Comparison of ENCODE assay signal across 8 mouse cellular contexts in genomic region chr10:69705806-69706768, GRCm38 (mm10).
DNase-seq lines count a peak whose midpoint lies in the region; ATAC-seq and TF ChIP-seq lines count a peak whose summit lies in the region.

No protein-coding gene starts in this region.

- no peaks in the 10 kb centered on the region for H3K27me3 ChIP-seq in hindbrain, postnatal 0 days (ENCODE audit: insufficient read depth, low read length)
- H3K27me3 ChIP-seq in neural tube, embryonic 14.5 days (ENCODE audit: control insufficient read depth, insufficient read depth, low read length), result no peaks in the 10 kb centered on the region
- H3K27me3 ChIP-seq in liver, postnatal 0 days (ENCODE audit: insufficient read depth, low read length), result no peaks in the 10 kb centered on the region

- H3K27ac ChIP-seq in hindbrain, postnatal 0 days, result peak overlapping the region; percentile 89
- peak overlapping the region; percentile 90 for H3K27ac ChIP-seq in neural tube, embryonic 14.5 days (ENCODE audit: low read depth, low read length)
- H3K27ac ChIP-seq in liver, postnatal 0 days (ENCODE audit: low read depth), result no peak overlapping the region

- TF ChIP-seq EP300 in liver, postnatal 0 days (IDR thresholded peaks at IDR 0.05; ENCODE audit: low read depth), result no peak

- H3K9ac ChIP-seq in hindbrain, postnatal 0 days (replicated peaks; ENCODE audit: low read length), result peak overlapping the region; percentile 59
- peak overlapping the region; percentile 66 for H3K9ac ChIP-seq in neural tube, embryonic 14.5 days (replicated peaks; ENCODE audit: low read depth, low read length)
- H3K9ac ChIP-seq in liver, postnatal 0 days (replicated peaks), result no peak overlapping the region

- ATAC-seq in hindbrain, postnatal 0 days, result peak; percentile 63
- peak; percentile 73 for ATAC-seq in neural tube, embryonic 14.5 days (ENCODE audit: low read depth)
- no peak for ATAC-seq in liver, postnatal 0 days

- WGBS in hindbrain, postnatal 0 days, result 2% methylated on average over 17 of the region's 17 CpGs
- WGBS in neural tube, embryonic 14.5 days, result 2% methylated on average over 17 of the region's 17 CpGs
- WGBS in liver, postnatal 0 days (ENCODE audit: insufficient replicate concordance), result 24% methylated on average over 17 of the region's 17 CpGs

- H3K4me2 ChIP-seq in hindbrain, postnatal 0 days (ENCODE audit: low read depth, low read length), result peak overlapping the region; percentile 67
- peak overlapping the region; percentile 66 for H3K4me2 ChIP-seq in neural tube, embryonic 14.5 days (ENCODE audit: low read depth, low read length)
- no peak overlapping the region for H3K4me2 ChIP-seq in liver, postnatal 0 days (ENCODE audit: low read depth, low read length)

- peak; percentile 19 for DNase-seq in kidney, postnatal 10 days
- no peak for DNase-seq in kidney, postnatal 25 days
- peak; percentile 38 for DNase-seq in embryo, embryonic 10 days (ENCODE audit: low spot score)
- DNase-seq in hindbrain, postnatal 0 days (ENCODE audit: low spot score), result peak; percentile 67
- no peak for DNase-seq in adrenal gland, adult 2 months
- no peak for DNase-seq in liver, postnatal 0 days
- DNase-seq in urinary bladder, postnatal 4 days (ENCODE audit: low spot score in 2 of 2), result no peak

- no peaks in the 10 kb centered on the region for H3K36me3 ChIP-seq in hindbrain, postnatal 0 days (ENCODE audit: insufficient read depth, low read length)
- H3K36me3 ChIP-seq in neural tube, embryonic 14.5 days (ENCODE audit: control insufficient read depth, insufficient read depth, low read length), result no peaks in the 10 kb centered on the region
- H3K36me3 ChIP-seq in liver, postnatal 0 days (replicated peaks; ENCODE audit: insufficient read depth, low read length), result no peaks in the 10 kb centered on the region

- H3K9me3 ChIP-seq in hindbrain, postnatal 0 days (ENCODE audit: low read length), result no peaks in the 10 kb centered on the region
- no peaks in the 10 kb centered on the region for H3K9me3 ChIP-seq in neural tube, embryonic 14.5 days (ENCODE audit: control insufficient read depth, low read length)
- H3K9me3 ChIP-seq in liver, postnatal 0 days (ENCODE audit: low read length), result no peaks in the 10 kb centered on the region

- peak overlapping the region; percentile 41 for H3K4me3 ChIP-seq in hindbrain, postnatal 0 days (ENCODE audit: low read length)
- H3K4me3 ChIP-seq in neural tube, embryonic 14.5 days (ENCODE audit: low read depth, low read length), result peak overlapping the region; percentile 38
- H3K4me3 ChIP-seq in liver, postnatal 0 days (ENCODE audit: low read depth, low read length), result no peak overlapping the region

- H3K4me1 ChIP-seq in hindbrain, postnatal 0 days (ENCODE audit: insufficient read depth, low read length), result peaks cover 24% of the 10 kb centered on the region; the same call in 1 of the 2 replicates
- peaks cover 45% of the 10 kb centered on the region for H3K4me1 ChIP-seq in neural tube, embryonic 14.5 days (ENCODE audit: control insufficient read depth, insufficient read depth, low read length)
- H3K4me1 ChIP-seq in liver, postnatal 0 days (ENCODE audit: insufficient read depth), result no peaks in the 10 kb centered on the region

- no peak for TF ChIP-seq CTCF in hindbrain, postnatal 0 days (IDR thresholded peaks at IDR 0.05; ENCODE audit: low read depth)
- TF ChIP-seq CTCF in liver, postnatal 0 days (IDR thresholded peaks at IDR 0.05; ENCODE audit: low read depth), result no peak

Comparison
In these comparisons a context has a peak if more than half of its experiments do, and no peak if none do; other contexts are left out.
1. DNase-seq: peak in kidney, postnatal 10 days (single experiment), embryo, embryonic 10 days (single experiment) and hindbrain, postnatal 0 days (single experiment); none in kidney, postnatal 25 days (0 of 2), adrenal gland, adult 2 months (single experiment), liver, postnatal 0 days (single experiment) and urinary bladder, postnatal 4 days (0 of 2).